Mouse (Mus musculus): ENCODE data around the gene Arf3. TPM values are rescaled to one million over a fixed set of nuclear protein-coding genes. Genes with fewer than 3 reads are reported as not detected.

Arf3 gene
- total RNA-seq, 2 experiments from 2014 or later, result 767 to 776 TPM

GRCm38 (mm10) chr15:98792233-98793020 lies 29.4 kb upstream of the Arf3 start:
- intact Hi-C loops (cut with DNase I), result loop anchor here (10.0 kb wide), 1 partner anchor 218 kb away; the partner anchor contains the start of genes 4930415O20Rik and Ccnt1
- DNase-seq (ENCODE audit: low spot score in 2 of 2), result peak; percentile 69 to 70

DNA sequence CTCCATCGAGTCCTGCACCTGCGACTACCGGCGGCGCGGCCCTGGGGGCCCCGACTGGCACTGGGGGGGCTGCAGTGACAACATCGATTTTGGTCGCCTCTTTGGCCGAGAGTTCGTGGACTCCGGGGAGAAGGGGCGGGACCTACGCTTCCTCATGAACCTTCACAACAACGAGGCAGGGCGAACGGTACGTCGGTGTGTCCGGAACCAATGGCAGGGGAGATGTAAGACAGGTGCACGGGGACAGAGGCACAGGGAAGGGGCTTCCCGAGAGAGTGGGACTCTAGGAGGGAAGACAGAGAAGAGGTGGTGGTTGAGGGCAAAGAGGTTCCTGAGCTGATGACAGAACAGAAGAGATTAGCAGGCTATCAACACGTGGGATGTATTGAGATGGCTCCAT lies 28.8 kb upstream of the Arf3 start:
- no peak for DNase-seq (ENCODE audit: low spot score in 2 of 2)
- intact Hi-C loops (cut with DNase I), result loop anchor here (10.0 kb wide), 1 partner anchor 217 kb away; the partner anchor contains the start of genes 4930415O20Rik and Ccnt1

GRCm38 (mm10) chr15:98791221-98791620 lies 28.2 kb upstream of the Arf3 start:
- no peak for DNase-seq (ENCODE audit: low spot score in 2 of 2)
- intact Hi-C loops (cut with DNase I), result loop anchor here (10.0 kb wide), 1 partner anchor 216 kb away; the partner anchor contains the start of genes 4930415O20Rik and Ccnt1

DNA sequence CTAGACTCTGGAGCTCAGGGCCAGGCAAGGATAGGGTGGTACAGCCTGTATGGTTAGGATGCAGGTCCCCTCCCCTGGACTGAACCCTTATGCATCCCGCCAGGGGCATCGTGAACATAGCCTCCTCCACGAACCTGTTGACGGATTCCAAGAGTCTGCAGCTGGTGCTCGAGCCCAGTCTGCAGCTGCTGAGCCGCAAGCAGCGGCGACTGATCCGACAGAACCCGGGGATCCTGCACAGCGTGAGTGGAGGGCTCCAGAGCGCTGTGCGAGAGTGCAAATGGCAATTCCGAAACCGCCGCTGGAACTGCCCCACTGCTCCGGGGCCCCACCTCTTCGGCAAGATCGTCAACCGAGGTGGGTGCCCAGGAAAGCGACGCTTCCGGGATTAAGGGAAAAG lies 27.7 kb upstream of the Arf3 start:
- intact Hi-C loops (cut with DNase I), result loop anchor here (10.0 kb wide), 1 partner anchor 216 kb away; the partner anchor contains the start of genes 4930415O20Rik and Ccnt1

DNA sequence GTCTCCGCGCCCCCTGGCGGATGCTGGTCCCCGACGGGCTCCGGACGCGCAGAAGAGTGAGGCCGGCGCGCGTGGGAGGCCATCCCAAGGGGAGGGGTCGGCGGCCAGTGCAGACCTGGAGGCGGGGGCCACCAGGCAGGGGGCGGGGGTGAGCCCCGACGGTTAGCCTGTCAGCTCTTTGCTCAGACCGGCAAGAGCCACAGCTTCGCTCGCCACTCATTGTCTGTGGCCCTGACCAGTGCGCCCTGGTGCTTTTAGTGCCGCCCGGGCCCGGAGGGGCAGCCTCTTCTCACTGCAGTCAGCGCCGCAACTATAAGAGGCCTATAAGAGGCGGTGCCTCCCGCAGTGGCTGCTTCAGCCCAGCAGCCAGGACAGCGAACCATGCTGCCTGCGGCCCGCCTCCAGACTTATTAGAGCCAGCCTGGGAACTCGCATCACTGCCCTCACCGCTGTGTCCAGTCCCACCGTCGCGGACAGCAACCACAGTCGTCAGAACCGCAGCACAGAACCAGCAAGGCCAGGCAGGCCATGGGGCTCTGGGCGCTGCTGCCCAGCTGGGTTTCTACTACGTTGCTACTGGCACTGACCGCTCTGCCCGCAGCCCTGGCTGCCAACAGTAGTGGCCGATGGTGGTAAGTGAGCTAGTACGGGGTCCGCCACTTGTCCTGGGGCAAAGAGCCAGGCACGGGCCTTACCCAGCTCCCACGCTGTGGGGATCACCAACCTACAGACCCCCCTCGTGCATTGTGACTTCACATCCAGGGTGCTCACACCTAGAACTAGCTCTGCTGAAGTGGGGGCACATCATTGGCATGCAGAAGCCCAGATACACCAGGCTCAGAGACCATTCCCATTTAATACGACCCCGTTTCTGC lies 26.9 kb upstream of the Arf3 start, which contains the start of gene Wnt1:
Gene Wnt1, plus strand, starts transcription at position 197 of the 875 bp plus-strand sequence.
- intact Hi-C loops (cut with DNase I), result loop anchor here (2.0 to 10.0 kb wide), 2 partner anchors 27 to 215 kb away; partner anchors contain the start of genes 4930415O20Rik, Arf3 and Ccnt1
- DNase-seq (ENCODE audit: low spot score in 2 of 2), result no peak

More for the DNA sequence above, 27.7 kb upstream of the Arf3 start:
- no peak for DNase-seq (ENCODE audit: low spot score in 2 of 2)

GRCm38 (mm10) chr15:98788972-98789660 lies 26.1 kb upstream of the Arf3 start:
- intact Hi-C loops (cut with DNase I), result loop anchor here (2.0 kb wide), 1 partner anchor 26 kb away; the partner anchor contains the start of gene Arf3
- no peak for DNase-seq (ENCODE audit: low spot score in 2 of 2)

GRCm38 (mm10) chr15:98787930-98788329 lies 24.9 kb upstream of the Arf3 start:
- no peak for DNase-seq (ENCODE audit: low spot score in 2 of 2)
- intact Hi-C loops (cut with DNase I), result loop anchor here (2.0 kb wide), 1 partner anchor 25 kb away; the partner anchor contains the start of gene Arf3

DNA sequence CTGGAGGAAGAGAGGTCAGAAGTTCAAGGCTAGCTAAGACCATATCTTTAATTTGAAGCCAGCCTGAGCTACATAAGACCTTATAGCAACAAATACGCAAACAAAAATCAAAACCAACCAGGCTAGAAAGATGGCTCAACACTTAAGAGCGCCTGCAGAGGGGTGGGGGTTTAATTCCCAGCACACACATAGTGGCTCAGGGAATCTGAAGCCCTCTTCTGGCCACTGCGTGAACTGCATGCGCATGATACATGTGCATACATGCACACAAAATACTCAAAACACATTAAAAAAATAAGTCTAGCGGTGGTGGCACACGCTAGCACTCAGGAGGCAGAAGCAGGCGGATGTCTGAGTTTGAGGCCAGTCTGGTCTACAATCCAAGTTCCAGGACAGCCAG lies 22.7 kb upstream of the Arf3 start:
- no peak for DNase-seq (ENCODE audit: low spot score in 2 of 2)
- intact Hi-C loops (cut with DNase I), result no loop called here

- intact Hi-C loops (cut with DNase I), result no loop called here
- no peak for DNase-seq (ENCODE audit: low spot score in 2 of 2)
Measured at GRCm38 (mm10) chr15:98781166-98781565, 18.2 kb upstream of the Arf3 start.

DNA sequence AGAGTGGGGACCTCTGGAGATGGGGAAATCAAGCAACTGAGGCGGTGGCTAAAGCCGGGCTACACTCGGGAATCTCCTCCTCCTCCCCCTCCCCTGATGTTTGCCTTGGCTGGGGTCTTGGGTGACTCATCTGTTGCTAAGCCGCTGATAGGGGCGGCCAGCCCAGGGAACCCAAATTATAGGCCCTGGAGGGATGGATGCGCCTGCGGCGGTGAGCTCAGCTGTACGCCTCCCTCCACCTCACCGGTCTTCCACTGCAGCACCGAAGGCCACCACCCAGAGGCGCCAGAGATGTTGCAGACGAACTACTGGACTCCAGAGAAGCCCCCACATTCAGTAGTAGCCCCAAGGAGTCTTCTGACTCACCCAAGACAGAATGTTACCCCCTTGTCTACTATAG lies 17.6 kb upstream of the Arf3 start:
- intact Hi-C loops (cut with DNase I), result no loop called here
- no peak for DNase-seq (ENCODE audit: low spot score in 2 of 2)

DNA sequence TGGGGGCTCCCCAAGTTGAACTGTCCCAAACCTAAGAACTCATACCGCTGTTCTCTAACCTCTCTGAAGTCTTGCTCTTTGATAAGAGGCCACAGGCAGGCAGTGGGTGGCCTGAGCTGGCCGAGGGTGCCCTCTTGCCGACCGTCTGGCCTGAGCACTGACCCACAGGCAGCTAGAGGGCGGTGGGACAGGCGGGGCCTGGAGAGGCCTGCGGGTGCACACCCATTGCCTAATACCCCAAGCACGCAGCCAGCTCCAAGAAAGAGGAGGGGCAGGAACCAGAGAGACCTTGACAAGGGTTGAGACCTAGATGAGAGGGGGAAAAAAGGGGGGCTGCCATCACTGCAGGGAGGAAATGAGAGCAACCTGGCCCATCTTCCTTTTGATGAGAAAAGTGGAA lies 17.1 kb upstream of the Arf3 start:
- intact Hi-C loops (cut with DNase I), result no loop called here
- no peak for DNase-seq (ENCODE audit: low spot score in 2 of 2)

GRCm38 (mm10) chr15:98778806-98779205 lies 15.8 kb upstream of the Arf3 start:
- intact Hi-C loops (cut with DNase I), result no loop called here
- no peak for DNase-seq (ENCODE audit: low spot score in 2 of 2)

DNA sequence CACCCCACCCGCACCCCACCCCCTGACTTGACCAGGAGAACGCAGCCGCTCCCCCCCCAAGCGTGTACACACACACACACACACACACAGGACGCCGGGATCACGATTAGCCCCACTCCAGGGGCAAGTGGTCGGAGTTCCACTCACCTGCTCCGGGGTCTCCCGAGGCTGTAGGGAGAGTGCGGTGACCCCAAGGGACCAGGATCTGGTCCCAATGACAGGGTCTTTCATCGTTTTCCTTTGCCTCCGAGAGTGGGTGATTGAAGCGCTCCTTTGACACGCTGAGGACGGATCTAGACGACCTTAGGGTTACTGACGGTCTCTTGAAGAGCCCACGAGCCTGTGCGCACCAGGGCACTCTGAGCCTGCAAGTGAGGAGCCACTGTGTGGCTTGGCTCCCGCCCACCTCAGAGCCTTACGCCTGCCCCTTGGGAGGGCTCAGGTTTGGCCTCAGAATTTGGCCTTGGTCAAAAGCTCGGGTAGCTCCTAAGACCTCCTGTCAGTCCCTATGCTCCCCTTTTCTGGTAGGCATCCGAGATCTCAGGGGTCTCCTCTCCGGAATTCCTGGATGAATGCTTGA lies 15.3 kb upstream of the Arf3 start:
- intact Hi-C loops (cut with DNase I), result no loop called here
- no peak for DNase-seq (ENCODE audit: low spot score in 2 of 2)

DNA sequence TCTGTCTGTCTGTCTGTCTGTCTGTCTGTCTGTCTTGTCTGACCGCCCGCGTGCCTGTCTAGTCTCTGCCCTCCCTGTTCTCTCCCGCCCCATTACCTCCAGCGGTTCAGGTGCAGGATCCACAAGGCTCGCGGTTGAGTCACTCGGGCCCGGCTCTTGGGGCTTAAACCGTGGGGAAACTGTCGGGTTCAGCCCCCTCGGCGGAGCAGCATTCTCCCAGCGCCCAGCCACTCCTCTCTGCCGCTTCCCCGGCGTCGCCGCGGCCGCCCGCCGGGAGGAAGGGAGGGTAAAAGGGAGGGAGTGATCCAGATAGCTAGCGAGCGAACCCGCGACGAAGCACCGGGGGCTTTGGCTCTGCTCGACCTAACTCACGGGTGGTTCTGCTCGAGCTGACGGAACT lies 14.7 kb upstream of the Arf3 start, which contains the start of gene Wnt10b:
Gene Wnt10b, minus strand, starts transcription at position 389 of the 400 bp plus-strand sequence.
- DNase-seq (ENCODE audit: low spot score in 2 of 2), result no peak
- intact Hi-C loops (cut with DNase I), result no loop called here

- intact Hi-C loops (cut with DNase I), result no loop called here
- DNase-seq (ENCODE audit: low spot score in 2 of 2), result no peak
Measured at GRCm38 (mm10) chr15:98777005-98777616, 14.1 kb upstream of the Arf3 start.

GRCm38 (mm10) chr15:98776280-98777004 lies 13.4 kb upstream of the Arf3 start:
- DNase-seq (ENCODE audit: low spot score in 2 of 2), result no peak
- intact Hi-C loops (cut with DNase I), result no loop called here

DNA sequence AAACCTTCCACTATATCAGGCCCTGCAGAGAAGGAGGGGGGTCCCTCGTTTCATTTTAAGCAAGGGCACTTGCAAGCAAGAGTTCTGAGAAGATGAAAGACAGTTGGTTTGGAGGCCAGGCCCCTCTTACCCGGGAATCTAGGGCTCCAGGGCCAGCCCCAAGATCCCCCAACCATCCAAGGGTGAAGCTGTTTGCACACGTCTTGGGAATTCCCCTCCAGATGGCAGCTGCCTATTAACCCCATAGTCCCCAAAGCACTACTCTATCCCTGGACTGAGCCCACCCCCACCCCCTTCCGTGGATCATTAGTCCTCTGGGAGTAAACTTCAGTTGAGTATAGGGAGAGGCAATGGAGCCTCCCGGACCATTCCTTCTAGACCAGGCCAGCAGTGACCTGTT lies 12.5 kb upstream of the Arf3 start:
- DNase-seq (ENCODE audit: low spot score in 2 of 2), result no peak
- intact Hi-C loops (cut with DNase I), result no loop called here

- DNase-seq (ENCODE audit: low spot score in 2 of 2), result no peak
- intact Hi-C loops (cut with DNase I), result no loop called here
Measured at GRCm38 (mm10) chr15:98774096-98774495, 11.1 kb upstream of the Arf3 start.
